8 mouse cellular contexts compared by ENCODE assay signal in the genomic region with DNA sequence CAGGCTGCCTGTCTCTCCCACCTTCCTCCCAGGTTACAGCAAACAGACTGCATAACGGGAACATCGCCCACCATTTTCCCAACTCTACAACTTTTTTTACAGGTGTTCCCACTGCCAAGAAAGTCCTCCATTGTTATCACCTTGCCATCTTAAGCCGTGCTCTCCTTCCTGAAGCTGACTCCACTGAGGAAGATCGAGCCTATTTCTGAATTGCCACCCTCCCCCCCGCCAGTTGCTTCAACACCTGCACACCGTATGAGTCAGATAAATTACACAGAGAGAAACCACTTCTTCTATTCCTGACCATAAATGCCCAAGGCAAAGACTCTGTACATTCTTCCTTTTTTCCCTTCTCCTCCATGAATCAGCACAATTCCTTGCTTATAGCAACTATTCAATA.
"Had no signal": no experiment of that assay in that cellular context is flagged by ENCODE, and none has a peak within 500 bp of the region (broad histone marks: within the 10 kb centered on the region; RNA-seq: fewer than 3 reads in every experiment).

No protein-coding gene starts in this region.

- DNase-seq: kidney, adult 18-20 months; kidney, adult 9 months; kidney, postnatal 14 days; kidney, postnatal 4 days; left cerebral cortex, postnatal 4 days; liver, postnatal 0 days; lung, embryonic 14.5 days; thymus, postnatal 25 days had no signal
